Comparison of ENCODE assay signal across 7 mouse cellular contexts in the genomic region with DNA sequence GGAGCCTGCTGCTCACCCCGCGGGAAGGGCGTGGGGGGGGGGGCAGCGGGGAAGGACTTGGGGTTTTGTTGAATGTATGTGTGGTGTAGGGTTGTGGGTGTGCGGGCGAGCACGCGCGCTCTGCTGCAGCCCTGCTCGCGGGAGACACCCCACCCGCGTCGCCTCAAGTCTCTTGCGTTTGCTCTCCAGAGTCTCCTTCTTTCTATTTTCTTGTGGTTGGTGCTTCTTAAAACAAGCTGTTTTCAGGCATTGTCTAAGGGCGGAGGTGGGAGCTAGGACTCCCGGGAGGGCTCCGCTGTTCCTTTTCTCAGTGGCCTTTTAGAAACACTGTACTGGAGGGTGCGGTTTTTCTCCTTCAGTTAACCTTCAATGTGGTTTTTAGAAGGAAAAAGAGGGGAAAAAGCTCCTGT. TPM values are rescaled to one million over a fixed set of nuclear protein-coding genes. Genes with fewer than 3 reads are reported as not detected.
A peak's percentile ranks its signal among the peaks of the same experiment; 100 is the strongest.
DNase-seq lines count a peak whose midpoint lies in the region; ATAC-seq and TF ChIP-seq lines count a peak whose summit lies in the region.

Tmsb10 (minus strand) TSS at position 87 of the 410 bp plus-strand sequence.

- DNase-seq in testis, postnatal 14 days (ENCODE audit: low spot score), result no peak
- peak; percentile 47 for DNase-seq in brain, embryonic 18.5 days (ENCODE audit: low read depth, low spot score)
- DNase-seq in heart, adult 8-10 months (ENCODE audit: low spot score), result no peak
- DNase-seq in layer of hippocampus, postnatal 36 days, result no peak
- no peak for DNase-seq in midbrain, postnatal 0 days (ENCODE audit: low spot score)
- DNase-seq in urinary bladder, adult 18-20 months (ENCODE audit: low spot score in 2 of 2), result no peak

- peak within 1 kb of the TSS; percentile 98 for H3K9ac ChIP-seq in midbrain, postnatal 0 days (replicated peaks; ENCODE audit: low read length, poor library complexity, severe bottlenecking)

- H3K4me2 ChIP-seq in midbrain, postnatal 0 days (ENCODE audit: low read depth, low read length, poor library complexity, severe bottlenecking), result peak within 1 kb of the TSS; percentile 87

- no peaks in the 10 kb centered on the region for H3K27me3 ChIP-seq in testis, adult 2 months (ENCODE audit: control insufficient read depth, insufficient read depth, low read length)
- no peaks in the 10 kb centered on the region for H3K27me3 ChIP-seq in midbrain, postnatal 0 days (ENCODE audit: insufficient read depth, low read length)

- under 1% methylated on average over 18 of the region's 19 CpGs for WGBS in midbrain, postnatal 0 days

- ATAC-seq in midbrain, postnatal 0 days (ENCODE audit: low FRiP score), result peak; percentile 64; the same call in 1 of the 2 replicates

- no peak for TF ChIP-seq POLR2A in testis, adult 2 months (IDR thresholded peaks at IDR 0.05; ENCODE audit: control insufficient read depth, low read depth, low read length)

- no peaks in the 10 kb centered on the region for H3K36me3 ChIP-seq in testis, adult 2 months (ENCODE audit: control insufficient read depth, insufficient read depth, low read length)
- no peaks in the 10 kb centered on the region for H3K36me3 ChIP-seq in midbrain, postnatal 0 days (ENCODE audit: insufficient read depth, low read length)

- no peak for TF ChIP-seq CTCF in testis, adult 2 months (IDR thresholded peaks at IDR 0.05; ENCODE audit: control insufficient read depth, insufficient read depth, insufficient replicate concordance, low read depth, low read length)
- TF ChIP-seq CTCF in midbrain, postnatal 0 days (IDR thresholded peaks at IDR 0.05), result no peak

- peak within 1 kb of the TSS; percentile 97 for H3K27ac ChIP-seq in testis, adult 2 months (ENCODE audit: control insufficient read depth, insufficient read depth, low read depth, low read length)
- H3K27ac ChIP-seq in midbrain, postnatal 0 days (ENCODE audit: low read depth, low read length), result peak within 1 kb of the TSS; percentile 98

- H3K4me3 ChIP-seq in testis, adult 2 months (ENCODE audit: control insufficient read depth, low read depth, low read length), result peak within 1 kb of the TSS; percentile 94
- peak within 1 kb of the TSS; percentile 77 for H3K4me3 ChIP-seq in midbrain, postnatal 0 days (ENCODE audit: low read depth, low read length)

- peaks cover 15% of the 10 kb centered on the region for H3K4me1 ChIP-seq in testis, adult 2 months (ENCODE audit: control insufficient read depth, insufficient read depth, low read length)
- peaks cover 9% of the 10 kb centered on the region; the same call in 1 of the 2 replicates for H3K4me1 ChIP-seq in midbrain, postnatal 0 days (ENCODE audit: insufficient read depth, low read length)

- no peaks in the 10 kb centered on the region for H3K9me3 ChIP-seq in midbrain, postnatal 0 days (ENCODE audit: low read length)

RNA-seq across cellular contexts. Expression of gene Tmsb10, which starts in this region (rescaled TPM):
- polyA plus RNA-seq in testis, adult 2 months (2012; rRNA removed), result 1,023 and 1,270 TPM in 2 replicates
- total RNA-seq in heart, adult 8-10 months (2022), result 100 to 1,000 TPM in 1 of 4 experiments, 10 to 100 TPM in 3; 69.4 to 102 (median 73.2) TPM
- total RNA-seq in layer of hippocampus, postnatal 36 days (2021), result 100 to 1,000 TPM; 343 to 346 TPM
- total RNA-seq in midbrain, postnatal 0 days (2014; rRNA removed), result 504 and 572 TPM in 2 replicates
- 6,498 and 6,879 TPM in 2 replicates for polyA plus RNA-seq in midbrain, postnatal 0 days (2015; fragmentation: Nextera tagmentation; extraction: Ambion mirVana)
